Mouse (Mus musculus) testis, adult 2 months (tissue): Measurements from ENCODE around the gene Retnlg. TPM values are rescaled to one million over a fixed set of nuclear protein-coding genes. Genes with fewer than 3 reads are reported as not detected.

Experiments used
- H3K27ac ChIP-seq: fragments of 200-500 bp; 2 replicates; pipeline ENCODE4 v1.5.1; 2012; ENCODE audit warnings: low read depth, low read length; ENCODE audit not compliant: control insufficient read depth, insufficient read depth
- H3K27me3 ChIP-seq: fragments of 200-500 bp; 2 replicates; pipeline ENCODE4 v1.6.1; 2012; ENCODE audit warnings: mild to moderate bottlenecking, low read length, moderate library complexity; ENCODE audit not compliant: control insufficient read depth, insufficient read depth
- H3K36me3 ChIP-seq: fragments of 200-500 bp; 2 replicates; pipeline ENCODE4 v1.6.1; 2012; ENCODE audit warnings: mild to moderate bottlenecking, low read length; ENCODE audit not compliant: control insufficient read depth, insufficient read depth
- H3K4me1 ChIP-seq: fragments of 200-500 bp; 2 replicates; pipeline ENCODE4 v1.6.1; 2012; ENCODE audit warnings: low read length; ENCODE audit not compliant: control insufficient read depth, insufficient read depth
- H3K4me3 ChIP-seq: fragments of 200-500 bp; 2 replicates; pipeline ENCODE4 v1.5.1; 2012; ENCODE audit warnings: low read depth, mild to moderate bottlenecking, low read length, moderate library complexity, mixed read lengths; ENCODE audit not compliant: control insufficient read depth
- CTCF ChIP-seq: fragments of 200-500 bp; IDR thresholded peaks from 2 replicates; pipeline ENCODE4 v1.5.1; 2012; ENCODE audit warnings: low read depth, mild to moderate bottlenecking, inconsistent platforms, low read length, moderate library complexity; ENCODE audit not compliant: control insufficient read depth, insufficient read depth, insufficient replicate concordance
- POLR2A ChIP-seq: fragments of 200-500 bp; IDR thresholded peaks from 2 replicates; pipeline ENCODE4 v1.6.1; 2012; ENCODE audit warnings: low read depth, mild to moderate bottlenecking, inconsistent platforms, low read length, moderate library complexity; ENCODE audit not compliant: control insufficient read depth
- polyA plus RNA-seq: library from polyadenylated mRNA; depleted of rRNA; stranded (reverse); fragments of >200 nt; gene quantifications from 2 replicates; pipeline ENCODE4 v1.2.3, GENCODE M21; 2012

Retnlg gene
- polyA plus RNA-seq, 1 experiment = not detected

DNA sequence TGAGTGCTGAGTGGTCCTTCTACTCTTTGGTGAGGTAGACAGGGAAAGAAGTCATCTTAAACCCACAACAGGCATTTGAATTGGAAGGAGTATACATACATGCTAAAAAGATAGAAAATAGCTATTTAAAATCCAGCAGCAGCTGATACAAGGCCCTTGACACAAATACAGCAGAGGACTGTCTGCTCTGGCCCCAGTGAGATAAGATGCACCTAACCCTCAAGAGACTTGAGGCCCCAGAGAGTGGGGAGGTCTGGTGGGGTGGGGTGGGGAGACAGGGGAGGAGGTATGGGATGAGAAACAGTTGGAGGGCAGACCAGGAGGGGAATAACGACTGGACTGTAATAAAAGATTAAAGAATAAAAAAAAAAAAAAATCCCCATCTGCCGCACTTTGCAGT lies 4.7 kb upstream of the Retnlg start:
- Histone ChIP-seq H3K27me3 (no peaks in the 10 kb centered on the region), H3K4me3 (no peak overlapping the region), H3K27ac (no peak overlapping the region), H3K36me3 (no peaks in the 10 kb centered on the region), H3K4me1 (no peaks in the 10 kb centered on the region)
- TF ChIP-seq CTCF = no peak
- TF ChIP-seq POLR2A = no peak

DNA sequence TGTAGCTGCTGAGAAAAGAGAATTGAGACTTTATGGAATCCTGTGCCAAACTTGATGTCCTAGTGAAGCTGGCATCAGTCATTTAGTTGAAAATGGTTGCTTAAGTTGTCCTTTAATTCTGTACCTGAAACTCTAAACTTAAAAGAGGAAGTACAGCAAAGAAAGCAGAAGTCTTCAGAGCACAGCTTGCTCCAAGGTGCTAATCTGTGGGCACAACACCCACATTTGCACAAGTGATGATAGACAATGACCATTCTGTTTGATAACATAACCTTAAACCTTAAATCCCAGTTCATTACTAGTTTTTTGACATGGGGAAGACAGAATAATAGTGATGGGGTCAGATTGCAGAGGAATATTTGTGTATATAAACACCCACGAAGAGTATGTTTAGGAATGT lies 3.8 kb upstream of the Retnlg start:
- H3K27me3 ChIP-seq = no peaks in the 10 kb centered on the region
- no peaks in the 10 kb centered on the region for H3K4me1 ChIP-seq
- no peak overlapping the region for H3K27ac ChIP-seq
- no peak for TF ChIP-seq CTCF
- TF ChIP-seq POLR2A = no peak
- no peaks in the 10 kb centered on the region for H3K36me3 ChIP-seq
- no peak overlapping the region for H3K4me3 ChIP-seq

DNA sequence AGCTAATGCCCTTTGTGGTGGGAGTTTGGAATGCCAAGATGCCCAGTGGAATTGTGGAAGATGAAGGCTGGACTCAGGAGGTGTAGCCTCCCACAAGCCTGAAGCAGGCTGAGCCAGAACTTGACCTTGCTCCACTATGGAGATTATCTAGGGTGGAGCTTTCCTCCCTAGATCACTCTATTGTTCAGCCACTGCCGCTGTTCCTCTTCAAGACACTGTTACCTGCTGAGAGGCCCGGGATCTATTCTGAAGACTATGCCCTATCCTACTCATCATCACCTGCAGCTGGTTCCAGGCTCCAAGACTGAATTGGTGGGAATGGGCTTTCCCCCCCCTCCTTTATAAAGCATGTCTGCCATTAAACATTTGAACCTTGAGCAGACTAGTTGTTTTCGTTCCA lies 2.8 kb upstream of the Retnlg start:
- no peaks in the 10 kb centered on the region for H3K27me3 ChIP-seq
- no peak overlapping the region for H3K27ac ChIP-seq
- no peak overlapping the region for H3K4me3 ChIP-seq
- H3K4me1 ChIP-seq = no peaks in the 10 kb centered on the region
- TF ChIP-seq CTCF (no peak), POLR2A (no peak)
- no peaks in the 10 kb centered on the region for H3K36me3 ChIP-seq

DNA sequence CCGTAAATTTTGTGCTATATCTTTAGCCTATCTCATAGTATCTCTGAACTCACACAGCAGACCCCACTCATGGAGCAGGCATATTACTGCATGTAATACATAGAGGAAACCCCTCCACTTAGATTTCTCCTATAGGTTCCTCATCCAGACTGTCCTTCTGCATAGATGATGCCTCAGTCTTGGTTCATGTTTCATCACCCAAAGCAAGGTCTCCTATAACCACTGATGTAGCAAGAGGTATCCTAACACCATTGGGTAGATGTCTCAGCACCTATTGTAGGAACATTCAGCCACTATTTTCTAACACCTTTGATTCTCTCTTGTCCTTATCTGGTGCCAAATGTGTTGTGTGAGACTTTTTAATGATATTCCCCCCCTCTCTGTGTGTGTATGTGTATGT lies 667 bp upstream of the Retnlg start:
- no peaks in the 10 kb centered on the region for H3K36me3 ChIP-seq
- TF ChIP-seq POLR2A (no peak), CTCF (no peak)
- no peak overlapping the region for H3K27ac ChIP-seq
- H3K27me3 ChIP-seq = no peaks in the 10 kb centered on the region
- H3K4me1 ChIP-seq = no peaks in the 10 kb centered on the region
- H3K4me3 ChIP-seq = no peak overlapping the region

DNA sequence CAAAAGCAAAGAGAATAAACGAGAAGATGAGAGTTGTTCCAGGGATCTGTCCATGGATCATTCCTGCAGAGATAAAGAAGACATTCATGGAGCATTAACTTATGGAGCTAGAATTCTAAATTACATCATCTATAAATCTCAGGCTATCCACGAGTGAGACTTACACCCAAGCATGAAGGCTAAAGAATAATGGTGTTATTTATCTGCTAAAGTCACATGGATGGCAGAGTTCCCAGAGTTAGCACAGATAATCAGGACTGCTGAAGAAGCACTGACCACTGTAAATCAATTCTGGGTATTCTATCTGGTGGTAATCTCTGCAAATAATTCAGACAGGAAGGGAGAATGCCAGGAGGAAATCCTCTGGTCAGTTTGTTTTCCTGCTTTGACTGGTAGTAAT lies 18.3 kb downstream of the Retnlg start:
- Histone ChIP-seq H3K27ac (no peak overlapping the region), H3K36me3 (no peaks in the 10 kb centered on the region), H3K4me3 (no peak overlapping the region), H3K4me1 (no peaks in the 10 kb centered on the region), H3K27me3 (no peaks in the 10 kb centered on the region)
- TF ChIP-seq CTCF (no peak), POLR2A (no peak)

DNA sequence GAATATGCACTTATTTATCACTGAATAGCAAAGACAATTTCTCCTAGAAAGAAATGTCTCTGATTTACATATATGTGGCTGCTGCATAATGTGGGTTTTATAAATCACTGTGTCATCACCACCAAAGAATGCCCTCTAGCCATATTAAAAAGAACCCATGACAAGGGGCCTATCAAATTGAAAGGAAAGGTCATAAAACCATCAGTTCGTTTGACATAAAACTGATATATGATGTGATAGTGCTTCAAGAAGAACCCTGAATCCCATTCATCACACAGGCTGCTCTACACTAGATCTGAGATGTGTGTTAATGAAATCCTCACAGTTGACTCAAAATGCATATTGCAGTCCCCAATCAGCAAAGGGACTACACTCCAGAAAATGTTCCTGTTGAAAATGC lies 27.4 kb downstream of the Retnlg start:
- TF ChIP-seq POLR2A (no peak), CTCF (no peak)
- no peaks in the 10 kb centered on the region for H3K27me3 ChIP-seq
- no peaks in the 10 kb centered on the region for H3K4me1 ChIP-seq
- no peaks in the 10 kb centered on the region for H3K36me3 ChIP-seq
- no peak overlapping the region for H3K27ac ChIP-seq
- H3K4me3 ChIP-seq = no peak overlapping the region

DNA sequence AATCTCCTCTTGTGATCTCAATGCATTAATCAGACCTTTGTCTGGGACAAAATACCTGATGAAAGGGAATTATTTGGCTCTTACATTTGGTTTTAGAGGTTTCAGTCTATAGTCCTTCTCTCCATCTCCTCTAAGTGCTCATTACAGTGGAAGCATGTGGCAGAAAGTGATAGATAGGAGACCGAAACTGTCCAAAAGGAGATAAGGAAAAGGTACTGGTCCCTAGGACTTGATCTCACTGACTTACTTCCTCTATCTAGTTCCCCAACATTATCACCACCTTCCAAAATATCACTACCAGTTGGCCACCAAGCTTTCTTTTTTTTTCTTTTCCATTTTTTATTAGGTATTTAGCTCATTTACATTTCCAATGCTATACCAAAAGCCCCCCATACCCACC lies 38.8 kb downstream of the Retnlg start:
- Histone ChIP-seq H3K36me3 (no peaks in the 10 kb centered on the region), H3K4me3 (no peak overlapping the region), H3K4me1 (no peaks in the 10 kb centered on the region), H3K27me3 (no peaks in the 10 kb centered on the region), H3K27ac (no peak overlapping the region)
- no peak for TF ChIP-seq POLR2A
- no peak for TF ChIP-seq CTCF

DNA sequence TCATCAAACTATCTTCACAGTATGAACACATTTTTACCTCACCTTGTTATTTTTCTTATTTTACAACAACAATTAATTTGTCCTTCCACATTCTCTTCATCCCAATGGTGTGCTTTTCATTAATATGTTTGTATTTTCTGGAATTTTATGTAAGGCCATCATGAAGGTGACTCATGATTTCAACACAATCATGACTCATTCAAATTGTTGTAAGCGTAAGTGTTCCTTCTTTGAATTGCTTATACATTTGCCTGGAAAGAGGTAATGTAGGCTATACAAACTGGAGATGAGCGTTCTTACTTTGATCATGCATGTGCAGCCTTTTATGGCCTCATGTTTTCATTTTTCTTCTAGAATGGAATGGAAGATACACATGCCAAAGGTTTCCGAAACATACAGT lies 40.8 kb downstream of the Retnlg start:
- Histone ChIP-seq H3K27ac (no peak overlapping the region), H3K36me3 (no peaks in the 10 kb centered on the region), H3K4me3 (no peak overlapping the region), H3K27me3 (no peaks in the 10 kb centered on the region), H3K4me1 (no peaks in the 10 kb centered on the region)
- TF ChIP-seq CTCF (no peak), POLR2A (no peak)
